In the genomic region with DNA sequence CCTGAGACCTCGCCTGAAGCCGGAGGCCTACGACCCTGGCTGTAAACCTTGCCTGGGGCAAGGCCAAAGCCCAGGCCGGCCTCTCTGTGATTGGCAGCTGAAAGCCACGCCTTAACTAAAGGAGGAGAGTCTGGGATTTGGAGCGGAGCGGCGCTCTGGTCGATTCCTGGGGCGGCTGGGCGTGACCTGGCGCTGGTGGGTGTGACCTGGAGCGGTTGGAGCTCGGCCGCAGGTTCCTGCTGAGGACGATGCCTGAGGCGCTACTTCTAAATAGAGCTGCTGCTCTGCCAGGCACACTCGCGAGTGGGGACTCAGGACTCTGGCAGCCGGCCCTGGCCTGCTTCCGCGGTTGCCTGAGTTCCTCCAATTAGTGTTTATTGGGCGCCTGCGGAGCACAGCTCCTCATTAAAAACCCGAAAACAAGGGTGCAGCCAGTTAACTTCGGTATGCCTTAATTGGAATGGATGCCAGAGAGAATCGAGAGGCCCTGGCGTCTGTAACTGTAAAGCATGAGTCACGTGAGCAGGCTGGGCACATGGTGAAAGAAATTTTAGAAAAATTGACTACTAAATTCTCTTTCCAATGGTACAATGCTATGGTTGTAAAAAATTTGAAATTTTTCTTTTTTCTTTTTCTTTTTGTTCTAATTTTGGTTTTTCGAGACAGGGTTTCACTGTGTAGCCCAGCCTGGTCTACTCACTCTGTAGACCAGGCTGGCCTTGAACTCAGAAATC, we compare ENCODE assay signal across 8 mouse cellular contexts. TPM values are rescaled to one million over a fixed set of nuclear protein-coding genes. Genes with fewer than 3 reads are reported as not detected.
DNase-seq lines count a peak whose midpoint lies in the region; ATAC-seq and TF ChIP-seq lines count a peak whose summit lies in the region.

No protein-coding gene starts in this region.

- 4% methylated on average over 30 of the region's 30 CpGs for WGBS in hindbrain, embryonic 12.5 days
- WGBS in lung, postnatal 0 days, result 4% methylated on average over 30 of the region's 30 CpGs

- H3K4me1 ChIP-seq in hindbrain, embryonic 12.5 days, result peaks cover 33% of the 10 kb centered on the region
- H3K4me1 ChIP-seq in lung, postnatal 0 days (ENCODE audit: insufficient read depth, low read depth, low read length), result peaks cover 14% of the 10 kb centered on the region; the same call in 1 of the 2 replicates

- peak; percentile 90 for DNase-seq in NIH3T3 (ENCODE audit: low read depth)
- peak; percentile 89 for DNase-seq in cerebellum, adult 9-11 months
- DNase-seq in frontal cortex, postnatal 10 days (ENCODE audit: low spot score in 2 of 2), result peak; percentile 75 to 82
- DNase-seq in layer of hippocampus, postnatal 10 days (ENCODE audit: low spot score in 2 of 2), result peak; percentile 85 to 89
- DNase-seq in lung, postnatal 0 days (ENCODE audit: low spot score), result peak; percentile 94
- peak; percentile 65 for DNase-seq in ovary, postnatal 10 days (ENCODE audit: low spot score)
- peak; percentile 74 for DNase-seq in thymus, postnatal 0 days (ENCODE audit: low spot score)

- TF ChIP-seq EP300 in lung, postnatal 0 days (IDR thresholded peaks at IDR 0.05), result no peak

- no peaks in the 10 kb centered on the region for H3K9me3 ChIP-seq in hindbrain, embryonic 12.5 days (replicated peaks)
- H3K9me3 ChIP-seq in lung, postnatal 0 days (ENCODE audit: low read length), result no peaks in the 10 kb centered on the region

- peak overlapping the region; percentile 91 for H3K4me2 ChIP-seq in hindbrain, embryonic 12.5 days (replicated peaks)
- peak overlapping the region; percentile 95 for H3K4me2 ChIP-seq in lung, postnatal 0 days (replicated peaks; ENCODE audit: low read depth, low read length)

- peak overlapping the region; percentile 99 for H3K27ac ChIP-seq in hindbrain, embryonic 12.5 days
- peak overlapping the region; percentile 94 for H3K27ac ChIP-seq in lung, postnatal 0 days (ENCODE audit: low read length)

- no peak for TF ChIP-seq CTCF in lung, postnatal 0 days (IDR thresholded peaks at IDR 0.05)

- H3K4me3 ChIP-seq in hindbrain, embryonic 12.5 days, result peak overlapping the region; percentile 90
- peak overlapping the region; percentile 92 for H3K4me3 ChIP-seq in lung, postnatal 0 days (ENCODE audit: low read depth, low read length)

- H3K36me3 ChIP-seq in hindbrain, embryonic 12.5 days, result peaks cover 22% of the 10 kb centered on the region
- no peaks in the 10 kb centered on the region for H3K36me3 ChIP-seq in lung, postnatal 0 days (ENCODE audit: insufficient read depth, low read length)

- ATAC-seq in hindbrain, embryonic 12.5 days (ENCODE audit: low FRiP score), result peak; percentile 59
- peak; percentile 76 for ATAC-seq in lung, postnatal 0 days

- H3K9ac ChIP-seq in hindbrain, embryonic 12.5 days, result peak overlapping the region; percentile 96
- H3K9ac ChIP-seq in lung, postnatal 0 days (replicated peaks; ENCODE audit: low read depth), result peak overlapping the region; percentile 26; the same call in 1 of the 2 replicates

- no peaks in the 10 kb centered on the region for H3K27me3 ChIP-seq in hindbrain, embryonic 12.5 days
- no peaks in the 10 kb centered on the region for H3K27me3 ChIP-seq in lung, postnatal 0 days (replicated peaks; ENCODE audit: insufficient read depth, low read length)

RNA-seq across cellular contexts. Expression of gene Ankrd10, which starts 0.9 kb away (rescaled TPM):
- polyA plus RNA-seq in hindbrain, embryonic 12.5 days (2016; fragmentation: Nextera tagmentation; extraction: Ambion mirVana), result 99.9 and 110 TPM in 2 replicates
- 10 to 100 TPM; 69.1 to 71.8 TPM for total RNA-seq in layer of hippocampus, postnatal 10 days (2021)
- 38.9 and 39.2 TPM in 2 replicates for polyA plus RNA-seq in lung, postnatal 0 days (2015; fragmentation: Nextera tagmentation; extraction: Ambion mirVana)
- polyA plus RNA-seq in thymus, postnatal 0 days (2015; fragmentation: Nextera tagmentation; extraction: Ambion mirVana), result 105 and 110 TPM in 2 replicates

Comparison
In these comparisons a context has a peak if more than half of its experiments do, and no peak if none do; other contexts are left out.
1. Peak in every context shown above with its lines: DNase-seq, ATAC-seq, H3K4me3 ChIP-seq and H3K27ac ChIP-seq.